In the genomic region with DNA sequence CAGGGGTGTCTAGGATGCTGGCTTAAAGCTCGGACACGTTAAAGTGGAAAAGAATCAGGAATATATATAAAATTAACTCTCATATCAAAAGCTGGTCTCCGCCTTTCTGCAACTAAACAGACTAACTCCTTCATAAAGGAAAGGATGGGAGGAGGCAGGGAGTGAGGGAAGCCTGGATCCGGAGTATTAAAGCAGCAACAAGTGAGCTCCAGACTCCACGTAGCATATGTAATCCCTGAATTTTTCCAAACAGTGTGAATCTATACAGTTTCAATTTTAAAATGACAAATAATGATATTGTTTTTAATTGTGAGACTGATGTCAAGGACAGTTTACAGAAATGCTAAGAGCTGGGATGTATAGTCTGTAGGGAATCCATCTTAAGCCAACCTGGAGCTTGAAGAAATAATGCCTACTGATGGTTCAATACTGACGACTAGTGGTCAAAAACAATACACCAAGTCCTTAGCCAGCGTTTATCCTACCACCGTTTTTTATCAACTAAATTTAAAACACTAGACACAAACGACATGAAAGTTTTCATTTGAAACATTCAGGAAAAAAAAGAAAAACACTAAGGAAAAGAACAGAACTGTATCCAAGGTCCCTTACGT, we compare ENCODE assay signal across 8 mouse cellular contexts.
A peak's percentile ranks its signal among the peaks of the same experiment; 100 is the strongest.
DNase-seq lines count a peak whose midpoint lies in the region; ATAC-seq and TF ChIP-seq lines count a peak whose summit lies in the region.
"Had no signal": no experiment of that assay in that cellular context is flagged by ENCODE, and none has a peak within 500 bp of the region (broad histone marks: within the 10 kb centered on the region; RNA-seq: fewer than 3 reads in every experiment).

No protein-coding gene starts in this region.

- no peak overlapping the region for H3K4me2 ChIP-seq in neural tube, embryonic 13.5 days

- no peaks in the 10 kb centered on the region for H3K27me3 ChIP-seq in neural tube, embryonic 13.5 days

- DNase-seq in left cerebral cortex, adult 2 months (ENCODE audit: extremely low spot score in 1 of 2, low spot score in 2 of 2): no peak
- DNase-seq in left cerebral cortex, adult 18-20 months (ENCODE audit: low spot score in 2 of 2): no peak
- DNase-seq in Muller cell, postnatal 12 days (ENCODE audit: inconsistent ontology term): peak; percentile 50
- DNase-seq in cerebellum, postnatal 10 days: peak; percentile 36 to 71
- DNase-seq in gastrocnemius, postnatal 10 days: no peak

- 60% methylated on average over 10 of the region's 10 CpGs for WGBS in neural tube, embryonic 13.5 days

- H3K36me3 ChIP-seq in neural tube, embryonic 13.5 days: no peaks in the 10 kb centered on the region

- H3K4me3 ChIP-seq in left cerebral cortex, adult 2 months: no peak overlapping the region
- no peak overlapping the region for H3K4me3 ChIP-seq in neural tube, embryonic 13.5 days
- H3K4me3 ChIP-seq: myocyte had no signal

- no peaks in the 10 kb centered on the region for H3K4me1 ChIP-seq in neural tube, embryonic 13.5 days (replicated peaks)

- intact Hi-C loops in left cerebral cortex, adult 2 months (cut with DNase I): loop anchor here (1.0 to 10.0 kb wide), 4 partner anchors 227 to 1799 kb away; no protein-coding TSS in a partner anchor

- ATAC-seq in inflammation-experienced regulatory T-cells, adult 6 months: peak; percentile 79
- ATAC-seq in neural tube, embryonic 13.5 days (ENCODE audit: low read depth): peak; percentile 56; the same call in 1 of the 2 replicates

- no peak overlapping the region for H3K27ac ChIP-seq in left cerebral cortex, adult 2 months
- H3K27ac ChIP-seq in neural tube, embryonic 13.5 days (replicated peaks): no peak overlapping the region

- no peaks in the 10 kb centered on the region for H3K9me3 ChIP-seq in neural tube, embryonic 13.5 days

- TF ChIP-seq CTCF in left cerebral cortex, adult 2 months (IDR thresholded peaks at IDR 0.05): peak; percentile 90

- no peak overlapping the region for H3K9ac ChIP-seq in neural tube, embryonic 13.5 days

Comparison
In these comparisons a context has a peak if more than half of its experiments do, and no peak if none do; other contexts are left out.
1. DNase-seq: peak in Muller cell, postnatal 12 days (single experiment) and cerebellum, postnatal 10 days (2 of 2); none in left cerebral cortex, adult 2 months (0 of 2), left cerebral cortex, adult 18-20 months (0 of 2) and gastrocnemius, postnatal 10 days (single experiment).